Mouse (Mus musculus) spleen, postnatal 10 days (tissue): ENCODE results near the gene Trit1.

Experiments used
- DNase-seq, 2 experiments: peaks; one replicate each; pipeline ENCODE4 v3.0.0; 2021 to 2022; ENCODE audit warnings: low spot score in 2 of 2

Gene Trit1

GRCm38 (mm10) chr4:123044842-123045241 lies 28.4 kb downstream of the Trit1 start:
- DNase-seq = no peak

GRCm38 (mm10) chr4:123046300-123046699 lies 29.9 kb downstream of the Trit1 start:
- no peak for DNase-seq

GRCm38 (mm10) chr4:123050681-123051211 lies 34.3 kb downstream of the Trit1 start:
- peak; percentile 12 to 71 for DNase-seq

- no peak for DNase-seq
Measured at GRCm38 (mm10) chr4:123053179-123053578, 36.8 kb downstream of the Trit1 start.

GRCm38 (mm10) chr4:123054172-123054790 lies 37.9 kb downstream of the Trit1 start:
- DNase-seq = no peak

- DNase-seq = no peak
Measured at GRCm38 (mm10) chr4:123056560-123057109, 40.2 kb downstream of the Trit1 start.

- DNase-seq = no peak
Measured at GRCm38 (mm10) chr4:123057957-123058356, 41.6 kb downstream of the Trit1 start.

GRCm38 (mm10) chr4:123061744-123062143 lies 45.3 kb downstream of the Trit1 start:
- no peak for DNase-seq

- no peak for DNase-seq
Measured at GRCm38 (mm10) chr4:123068646-123069045, 52.2 kb downstream of the Trit1 start.

GRCm38 (mm10) chr4:123071266-123071966 lies 55.0 kb downstream of the Trit1 start:
- peak; percentile 33 to 75 for DNase-seq

GRCm38 (mm10) chr4:123076928-123077327 lies 60.5 kb downstream of the Trit1 start:
- no peak for DNase-seq

- DNase-seq = no peak
Measured at GRCm38 (mm10) chr4:123078231-123078630, 61.8 kb downstream of the Trit1 start.

GRCm38 (mm10) chr4:123080791-123081190 lies 64.4 kb downstream of the Trit1 start:
- DNase-seq = peak; percentile 56 to 79

GRCm38 (mm10) chr4:123082283-123083163 lies 66.1 kb downstream of the Trit1 start:
- peak; percentile 55 to 74 for DNase-seq

GRCm38 (mm10) chr4:123083323-123083902 lies 67.0 kb downstream of the Trit1 start:
- no peak for DNase-seq

- DNase-seq = no peak
Measured at GRCm38 (mm10) chr4:123085290-123085689, 68.9 kb downstream of the Trit1 start.

GRCm38 (mm10) chr4:123086381-123086780 lies 70.0 kb downstream of the Trit1 start:
- no peak for DNase-seq

GRCm38 (mm10) chr4:123092621-123093020 lies 76.2 kb downstream of the Trit1 start:
- DNase-seq = no peak

GRCm38 (mm10) chr4:123093064-123093776 lies 76.8 kb downstream of the Trit1 start:
- DNase-seq = no peak

- no peak for DNase-seq
Measured at GRCm38 (mm10) chr4:123093869-123094268, 77.5 kb downstream of the Trit1 start.
